Mouse (Mus musculus) heart, embryonic 10.5 days (tissue): ENCODE measurements at regions not wholly inside any gene's neighbourhood (a gene's known extent, or its start where the extent isn't known, plus 50 kb on each side); places are given as distances from the start of the nearest gene placed in this dataset.

Source experiments
- DNase-seq: peaks from one replicate; pipeline ENCODE4 v3.0.0-alpha.2; 2017; ENCODE audit warnings: low spot score
- H3K27ac ChIP-seq: fragments of 300-500 bp; sonication (generic); 2 replicates; pipeline ENCODE4 v1.5.1; 2016; ENCODE audit warnings: mild to moderate bottlenecking
- H3K27me3 ChIP-seq: fragments of 300-500 bp; sonication (generic); 2 replicates; pipeline ENCODE4 v1.6.1; 2016; ENCODE audit warnings: mild to moderate bottlenecking; ENCODE audit not compliant: poor library complexity, insufficient read depth, severe bottlenecking
- H3K36me3 ChIP-seq: fragments of 300-500 bp; sonication (generic); 2 replicates; pipeline ENCODE4 v1.6.1; 2016; ENCODE audit warnings: mild to moderate bottlenecking, moderate library complexity
- H3K4me1 ChIP-seq: fragments of 300-500 bp; sonication (generic); 2 replicates; pipeline ENCODE4 v1.6.1; 2016; ENCODE audit warnings: mild to moderate bottlenecking
- H3K4me3 ChIP-seq: fragments of 300-500 bp; sonication (generic); 2 replicates; pipeline ENCODE4 v1.5.1; 2016; ENCODE audit warnings: mild to moderate bottlenecking, moderate library complexity
- H3K9me3 ChIP-seq: fragments of 300-500 bp; sonication (generic); 2 replicates; pipeline ENCODE4 v1.6.1; 2016; ENCODE audit warnings: mild to moderate bottlenecking, moderate library complexity
- WGBS: fragments of 180-500 bp; shearing (Covaris S2); methylation state at CpG from one replicate; pipeline ENCODE4 v1.1.7; 2016; 5-methylcytosine and 5-hydroxymethylcytosine counted together

DNA sequence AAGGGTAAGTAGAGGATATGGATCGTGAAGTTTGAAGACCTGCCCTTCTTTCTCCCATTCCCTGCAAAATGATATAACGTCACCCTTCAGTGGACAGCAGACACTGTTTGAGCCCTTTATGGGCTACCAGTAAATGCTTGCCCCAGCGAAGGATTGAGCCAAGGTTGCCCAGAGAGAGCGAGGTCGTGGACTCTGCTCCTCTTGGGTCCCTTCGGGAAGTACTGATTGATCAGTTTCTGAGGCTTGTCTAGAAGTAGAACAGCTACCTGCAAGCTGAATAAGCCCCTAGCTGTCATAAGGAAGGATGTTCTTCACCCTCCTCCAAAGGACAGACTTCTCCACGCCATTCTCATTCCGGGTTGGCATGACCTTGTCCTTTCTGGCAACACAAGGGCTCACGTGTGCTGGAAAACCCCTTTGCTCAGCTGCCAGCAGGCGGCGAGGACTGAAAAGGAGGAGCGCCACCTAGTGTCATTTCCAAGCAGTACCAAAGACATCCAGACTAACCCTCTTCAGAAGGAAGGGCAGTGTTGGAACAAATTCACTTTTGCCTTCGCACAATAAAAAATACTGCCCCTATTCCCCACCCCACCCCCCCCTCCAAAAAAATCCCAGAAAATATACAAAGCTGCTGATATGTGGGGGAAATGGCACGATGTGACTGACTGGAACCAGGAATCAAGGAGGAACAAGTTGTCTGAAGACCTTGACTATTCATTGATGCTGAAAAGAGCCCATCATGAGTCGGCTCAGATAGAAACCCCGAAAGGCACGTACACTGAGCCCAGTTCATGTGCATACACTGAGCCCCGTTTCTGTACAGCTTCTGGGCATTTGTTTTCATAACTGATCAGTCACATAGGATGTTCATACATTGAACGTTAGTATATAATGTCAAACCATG, 274.8 kb upstream of the Pfn2 start:
- Histone ChIP-seq H3K4me1 (peaks cover 3% of the 10 kb centered on the region; the same call in 1 of the 2 replicates), H3K27me3 (no peaks in the 10 kb centered on the region), H3K36me3 (no peaks in the 10 kb centered on the region), H3K4me3 (no peak overlapping the region), H3K9me3 (no peaks in the 10 kb centered on the region), H3K27ac (peak overlapping the region; percentile 70)
- DNase-seq, result peak; percentile 91
- 44% methylated on average over 19 of the region's 19 CpGs for WGBS

DNA sequence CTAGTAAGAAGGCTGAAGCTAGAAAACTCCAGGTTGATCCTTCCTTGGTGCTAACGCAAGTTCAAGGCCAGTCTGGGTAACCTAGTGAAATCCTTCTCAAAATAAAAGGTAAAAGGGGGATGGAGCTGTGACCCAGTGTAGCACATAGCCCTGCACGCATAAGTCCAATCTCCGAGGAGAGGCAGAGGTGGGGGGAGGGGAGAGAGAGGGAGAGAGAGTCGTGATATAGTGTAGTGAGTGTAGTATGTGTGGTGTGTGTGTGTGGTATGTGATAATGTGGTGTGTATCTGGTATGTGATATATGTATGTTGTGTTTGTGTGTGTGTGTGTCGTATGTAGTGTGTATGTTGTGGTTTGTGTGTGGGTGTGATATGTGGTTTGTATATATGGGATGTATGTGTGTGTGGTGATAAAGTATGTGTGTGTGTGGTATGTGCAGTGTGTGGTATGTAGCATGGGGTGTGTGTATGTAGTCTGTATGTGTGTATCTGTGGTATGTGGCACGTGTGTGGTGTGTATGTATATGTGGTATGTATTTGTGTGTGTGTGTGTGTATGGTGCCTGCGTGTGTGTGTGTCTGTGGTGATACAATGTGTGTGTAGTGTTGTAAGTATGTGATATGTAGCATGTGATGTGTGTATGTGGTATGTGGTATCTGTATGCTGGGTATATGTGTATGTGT, 275.7 kb upstream of the Pfn2 start:
- Histone ChIP-seq H3K27ac (no peak overlapping the region), H3K4me3 (no peak overlapping the region), H3K27me3 (no peaks in the 10 kb centered on the region), H3K4me1 (peaks cover 3% of the 10 kb centered on the region; the same call in 1 of the 2 replicates), H3K9me3 (no peaks in the 10 kb centered on the region), H3K36me3 (no peaks in the 10 kb centered on the region)
- WGBS, result 68% methylated on average over 7 of the region's 7 CpGs
- DNase-seq, result no peak

DNA sequence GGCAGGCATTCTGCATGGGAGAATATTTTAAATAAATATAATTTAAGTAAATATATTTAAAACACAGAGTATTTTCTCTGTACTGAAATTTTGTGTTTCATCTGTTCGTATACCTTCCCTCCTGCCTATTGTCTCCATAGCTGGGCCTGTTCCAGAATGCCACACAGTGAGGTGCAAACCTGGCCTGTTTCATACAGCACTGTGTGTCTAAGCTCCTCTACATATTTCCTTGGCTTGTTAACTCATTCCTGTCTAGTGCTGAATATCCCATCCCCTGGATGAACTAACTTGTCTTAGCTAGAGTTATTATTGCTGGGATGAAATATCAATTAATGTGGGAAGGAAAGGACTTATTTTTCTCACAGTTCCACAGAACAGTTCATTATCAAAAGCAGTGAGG, 277.0 kb upstream of the Pfn2 start:
- H3K9me3 ChIP-seq, result no peaks in the 10 kb centered on the region
- no peak overlapping the region for H3K27ac ChIP-seq
- H3K36me3 ChIP-seq, result no peaks in the 10 kb centered on the region
- no peak overlapping the region for H3K4me3 ChIP-seq
- DNase-seq, result no peak
- H3K27me3 ChIP-seq, result no peaks in the 10 kb centered on the region
- H3K4me1 ChIP-seq, result peaks cover 3% of the 10 kb centered on the region; the same call in 1 of the 2 replicates
- 81% methylated on average over 1 of the region's 1 CpGs for WGBS

DNA sequence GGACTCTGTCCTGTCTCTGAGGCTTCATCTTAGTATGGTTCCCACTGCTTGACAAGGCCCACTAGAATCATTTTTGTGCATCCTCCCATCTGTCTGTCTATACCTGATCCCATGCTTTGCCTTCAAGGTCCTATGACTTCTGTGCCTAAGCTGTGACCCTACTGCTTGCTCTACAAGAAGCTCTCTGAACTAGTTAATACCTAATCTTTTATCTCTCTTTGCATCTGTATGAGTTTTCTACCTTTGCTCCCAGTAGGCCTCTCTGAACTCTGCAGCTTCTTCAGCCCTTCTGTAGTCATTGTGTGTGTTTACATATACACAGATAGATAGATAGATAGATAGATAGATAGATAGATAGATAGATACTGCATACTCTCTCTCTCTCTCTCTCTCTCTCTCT, 279.1 kb upstream of the Pfn2 start:
- no peak overlapping the region for H3K27ac ChIP-seq

DNA sequence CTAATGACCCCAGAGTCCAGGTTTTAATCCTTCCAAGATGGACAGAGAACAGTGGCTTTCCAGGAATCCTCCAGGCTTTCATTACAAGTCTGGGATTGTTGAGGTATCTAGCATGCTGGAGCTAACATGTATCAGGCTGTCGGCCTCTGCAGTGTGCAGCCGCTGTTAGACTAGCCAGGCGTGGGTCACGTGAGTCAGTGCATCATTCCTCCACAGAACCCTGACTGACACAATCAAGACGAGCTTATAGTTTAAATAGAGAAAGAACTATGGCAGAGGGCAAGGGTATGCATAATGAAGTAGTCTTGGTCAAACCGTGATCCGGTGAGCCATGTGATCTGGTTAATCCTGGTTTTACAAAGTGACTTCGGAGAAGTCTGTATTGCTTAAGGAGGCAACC, 280.2 kb upstream of the Pfn2 start:
- Histone ChIP-seq H3K9me3 (no peaks in the 10 kb centered on the region), H3K36me3 (no peaks in the 10 kb centered on the region), H3K27me3 (no peaks in the 10 kb centered on the region), H3K4me3 (no peak overlapping the region), H3K4me1 (no peaks in the 10 kb centered on the region), H3K27ac (no peak overlapping the region)
- DNase-seq, result no peak
- 74% methylated on average over 8 of the region's 8 CpGs for WGBS

More for the DNA sequence above, 279.1 kb upstream of the Pfn2 start:
- DNase-seq, result no peak
- H3K4me1 ChIP-seq, result peaks cover 3% of the 10 kb centered on the region; the same call in 1 of the 2 replicates
- H3K36me3 ChIP-seq, result no peaks in the 10 kb centered on the region
- no peaks in the 10 kb centered on the region for H3K9me3 ChIP-seq
- no peaks in the 10 kb centered on the region for H3K27me3 ChIP-seq
- no peak overlapping the region for H3K4me3 ChIP-seq

DNA sequence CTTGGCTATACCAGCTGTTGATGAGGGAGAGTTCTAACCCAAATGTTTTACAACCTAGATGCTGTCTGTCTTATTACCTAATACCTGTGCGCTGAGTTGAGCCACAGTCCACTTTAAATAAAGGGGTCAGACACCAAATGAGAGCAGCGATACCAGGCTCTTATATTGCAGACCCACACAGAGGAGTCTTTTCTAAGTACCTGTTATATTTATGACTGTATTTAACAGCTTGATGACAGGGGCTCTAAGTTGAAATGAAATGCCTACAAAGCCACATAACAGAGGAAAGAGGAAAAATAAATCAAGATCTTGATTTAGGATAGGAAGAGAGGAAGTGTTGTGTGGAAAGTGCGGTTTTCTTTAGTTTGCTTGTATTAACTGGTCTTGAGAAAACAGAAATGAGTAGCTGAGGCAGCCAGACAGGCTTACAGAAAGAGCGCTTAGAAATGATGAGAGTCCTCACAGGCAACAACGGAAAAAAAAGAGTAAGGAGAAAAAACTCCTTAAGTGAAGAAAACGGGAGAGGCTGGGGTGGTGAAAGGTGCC, 281.6 kb upstream of the Pfn2 start:
- Histone ChIP-seq H3K27ac (no peak overlapping the region), H3K36me3 (no peaks in the 10 kb centered on the region), H3K4me1 (no peaks in the 10 kb centered on the region), H3K4me3 (no peak overlapping the region), H3K27me3 (no peaks in the 10 kb centered on the region), H3K9me3 (no peaks in the 10 kb centered on the region)
- DNase-seq, result no peak
- WGBS, result 52% methylated on average over 6 of the region's 6 CpGs

DNA sequence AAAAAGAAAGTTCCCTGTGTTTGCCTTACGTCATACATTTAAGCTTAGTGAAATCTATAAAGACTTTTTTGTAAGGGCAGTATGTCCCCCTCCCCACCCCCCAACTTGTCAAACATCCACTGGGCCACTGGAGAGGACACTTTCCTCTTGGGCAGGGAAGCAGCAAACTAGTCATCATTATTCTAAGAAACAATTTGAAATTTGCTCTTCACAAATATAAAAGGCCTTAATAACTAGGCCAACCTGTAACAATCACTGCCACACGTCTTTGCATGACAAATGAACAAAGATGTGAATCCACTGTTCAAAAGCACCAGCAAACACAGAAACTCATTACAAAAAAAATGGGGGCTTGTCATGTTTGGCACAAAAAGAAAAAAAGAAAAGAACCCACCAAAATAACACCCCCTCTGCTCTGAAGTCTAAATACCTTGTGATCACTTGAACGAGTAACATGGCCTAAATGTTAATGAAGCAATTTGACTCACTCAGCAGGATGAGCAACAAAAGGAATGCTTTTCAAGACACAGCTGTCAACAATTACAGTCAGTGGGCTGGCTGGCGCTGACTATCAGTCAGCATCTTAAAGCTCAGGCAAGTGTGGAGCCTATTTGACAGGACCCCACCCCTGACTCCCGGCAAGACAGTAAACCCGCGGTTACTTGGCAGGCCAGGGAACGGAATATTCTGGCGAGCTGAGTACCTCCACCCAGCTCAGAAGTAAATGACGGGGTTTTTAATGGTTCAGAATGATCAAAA, 278.7 kb upstream of the Tsc22d2 start:
- no peak overlapping the region for H3K27ac ChIP-seq
- H3K4me3 ChIP-seq, result no peak overlapping the region
- H3K4me1 ChIP-seq, result no peaks in the 10 kb centered on the region
- no peak for DNase-seq
- no peaks in the 10 kb centered on the region for H3K9me3 ChIP-seq
- H3K36me3 ChIP-seq, result no peaks in the 10 kb centered on the region
- no peaks in the 10 kb centered on the region for H3K27me3 ChIP-seq
- WGBS, result 29% methylated on average over 10 of the region's 10 CpGs

DNA sequence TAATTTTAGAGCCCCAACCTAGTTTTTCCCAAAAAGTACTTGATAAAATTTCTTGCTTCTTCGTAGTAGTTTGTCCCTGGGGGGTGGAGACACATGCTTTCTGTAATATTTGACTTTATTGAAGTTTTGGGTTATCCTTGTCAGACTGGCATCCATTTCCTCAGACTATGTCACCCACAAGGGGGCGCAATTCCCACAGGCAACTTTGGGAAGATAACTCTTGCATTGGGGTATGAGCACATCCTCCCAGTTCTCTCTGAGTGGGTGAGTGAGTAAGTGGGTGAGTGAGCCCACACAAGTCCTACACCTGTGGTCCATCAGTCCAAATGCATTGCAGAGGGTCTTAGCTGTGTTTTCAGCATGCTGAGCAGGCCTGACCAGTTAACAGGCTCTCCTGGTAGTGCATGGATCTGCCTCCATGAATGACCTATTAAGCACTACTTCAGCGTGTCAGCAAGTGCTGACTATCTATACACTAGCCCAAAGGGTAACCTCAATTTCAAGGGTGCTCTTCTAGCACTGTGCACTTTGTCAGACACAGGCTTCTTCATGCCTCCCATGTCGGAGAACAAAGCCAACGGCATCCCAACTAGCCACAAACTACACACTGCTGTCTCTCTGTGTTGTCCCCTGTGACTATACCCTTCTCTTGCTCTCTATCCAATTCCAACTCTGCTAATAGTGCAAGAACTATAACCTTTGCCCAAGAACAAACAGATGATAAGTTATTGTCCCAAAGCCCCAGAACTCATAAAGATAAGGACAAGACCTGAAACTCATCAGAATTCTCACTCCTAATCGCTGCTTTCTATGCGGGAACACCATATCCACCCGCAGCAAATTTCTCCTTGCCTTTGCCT, 275.6 kb upstream of the Tsc22d2 start:
- no peak overlapping the region for H3K27ac ChIP-seq
- H3K9me3 ChIP-seq, result no peaks in the 10 kb centered on the region
- H3K36me3 ChIP-seq, result no peaks in the 10 kb centered on the region
- no peaks in the 10 kb centered on the region for H3K27me3 ChIP-seq
- no peak overlapping the region for H3K4me3 ChIP-seq
- 71% methylated on average over 8 of the region's 8 CpGs for WGBS
- DNase-seq, result peak; percentile 75
- no peaks in the 10 kb centered on the region for H3K4me1 ChIP-seq

DNA sequence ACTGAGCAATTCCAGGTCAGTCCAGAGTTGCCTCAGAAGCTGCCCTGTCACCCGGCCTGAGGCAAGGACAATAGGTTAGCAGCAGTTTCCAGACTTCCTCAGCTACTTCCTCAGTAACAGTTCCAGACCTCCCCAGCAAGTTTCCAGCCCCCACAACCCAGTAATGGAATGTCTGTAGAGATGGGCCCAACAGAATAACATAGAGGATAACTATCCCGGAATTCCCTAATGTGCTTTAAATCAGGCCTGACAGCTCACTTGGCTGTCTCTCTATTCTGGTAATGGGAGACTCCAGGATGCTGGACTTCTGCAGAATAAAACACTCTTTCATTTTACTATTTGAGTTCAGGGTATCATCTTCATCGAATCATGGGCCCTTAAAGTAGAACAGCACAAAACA, 268.4 kb upstream of the Tsc22d2 start:
- 64% methylated on average over 3 of the region's 3 CpGs for WGBS
- Histone ChIP-seq H3K4me3 (no peak overlapping the region), H3K4me1 (no peaks in the 10 kb centered on the region), H3K27ac (no peak overlapping the region), H3K9me3 (no peaks in the 10 kb centered on the region), H3K36me3 (no peaks in the 10 kb centered on the region), H3K27me3 (no peaks in the 10 kb centered on the region)
- no peak for DNase-seq

DNA sequence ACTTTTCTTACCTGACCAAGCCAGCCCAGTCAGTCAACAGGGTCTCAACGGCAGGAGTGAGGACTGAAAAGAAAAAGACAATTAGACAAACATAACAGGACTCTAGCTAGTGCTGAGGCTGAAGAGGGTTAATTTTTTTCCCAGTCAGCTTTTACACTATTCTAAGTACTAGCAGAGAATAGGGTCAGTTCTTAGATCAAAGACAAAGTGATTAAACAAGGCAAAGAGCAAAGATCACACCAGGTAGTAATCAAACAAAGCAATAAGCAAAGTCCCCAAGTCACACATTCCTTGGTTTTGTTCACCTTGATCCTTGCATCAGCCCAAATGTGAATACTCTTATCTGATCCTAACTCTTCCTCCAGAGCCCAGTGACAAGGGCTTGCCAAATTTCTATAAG, 267.8 kb upstream of the Tsc22d2 start:
- Histone ChIP-seq H3K9me3 (no peaks in the 10 kb centered on the region), H3K27me3 (no peaks in the 10 kb centered on the region), H3K27ac (no peak overlapping the region), H3K36me3 (no peaks in the 10 kb centered on the region), H3K4me3 (no peak overlapping the region), H3K4me1 (no peaks in the 10 kb centered on the region)
- WGBS, result 40% methylated on average over 1 of the region's 1 CpGs
- DNase-seq, result no peak

DNA sequence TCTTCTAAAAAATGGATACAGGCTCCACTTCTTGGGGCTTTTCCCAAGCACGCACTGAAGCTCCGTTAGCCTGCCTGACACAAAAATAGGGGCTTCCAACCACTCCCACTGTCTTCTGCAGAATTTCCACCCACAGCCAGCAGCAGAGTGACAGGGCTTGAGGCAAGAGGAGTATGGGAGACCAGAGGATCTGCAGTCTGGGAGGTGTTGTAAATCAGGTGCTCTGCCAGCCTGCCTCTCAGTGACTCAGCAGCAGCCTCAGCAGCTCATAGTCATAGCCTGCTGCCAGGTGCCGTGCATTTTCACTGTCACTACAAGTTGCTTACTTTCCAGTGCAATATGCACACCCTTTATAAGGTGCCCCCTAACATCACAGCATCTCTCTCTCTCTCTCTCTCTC, 261.4 kb upstream of the Tsc22d2 start:
- no peak overlapping the region for H3K27ac ChIP-seq
- no peaks in the 10 kb centered on the region for H3K9me3 ChIP-seq
- H3K36me3 ChIP-seq, result no peaks in the 10 kb centered on the region
- WGBS, result 71% methylated on average over 3 of the region's 3 CpGs
- DNase-seq, result no peak
- no peak overlapping the region for H3K4me3 ChIP-seq
- H3K27me3 ChIP-seq, result no peaks in the 10 kb centered on the region
- no peaks in the 10 kb centered on the region for H3K4me1 ChIP-seq
